Mouse (Mus musculus): Measurements from ENCODE around the gene Dpep3. TPM values are rescaled to one million over a fixed set of nuclear protein-coding genes. Genes with fewer than 3 reads are reported as not detected.

The Dpep3 gene
- total and polyA plus RNA-seq, 2 experiments from 2014 or later = not detected

DNA sequence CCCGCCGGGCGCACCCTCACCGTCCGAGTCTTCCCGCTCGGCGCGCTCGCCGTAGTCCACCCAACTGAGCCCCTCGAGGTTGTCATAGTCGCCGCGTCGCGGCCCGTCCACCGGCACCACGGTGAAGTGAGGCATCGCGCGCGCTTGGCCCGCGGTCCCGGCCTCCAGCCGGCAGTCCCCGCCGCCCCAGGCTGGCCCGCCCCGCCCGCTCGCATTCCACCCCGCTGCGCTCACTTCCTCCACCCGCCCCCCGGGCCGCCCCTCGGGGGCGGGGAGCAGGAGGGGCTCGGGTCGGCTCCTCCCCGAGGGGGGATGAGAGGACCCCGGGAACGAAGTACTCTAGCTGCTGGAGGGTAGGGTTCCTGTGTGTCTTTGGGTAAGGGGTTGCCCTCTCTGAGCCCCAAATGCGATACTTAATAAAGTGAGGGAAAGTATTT lies 13.3 kb downstream of the Dpep3 start, which contains the start of gene Slc12a4:
Slc12a4 (minus strand) TSS at position 193 of the 437 bp plus-strand sequence.
- H3K36me3 ChIP-seq (ENCODE audit: insufficient read depth, low read length) = no peaks in the 10 kb centered on the region
- DNase-seq (ENCODE audit: low spot score) = peak; percentile 76
- no peaks in the 10 kb centered on the region for H3K9me3 ChIP-seq (ENCODE audit: low read length)
- peak within 1 kb of the TSS; percentile 54 for H3K4me3 ChIP-seq (ENCODE audit: low read length)
- peak within 1 kb of the TSS; percentile 51 for H3K4me2 ChIP-seq (ENCODE audit: low read depth, low read length)
- peak; percentile 87 for ATAC-seq
- peaks cover 10% of the 10 kb centered on the region; the same call in 1 of the 2 replicates for H3K27me3 ChIP-seq (ENCODE audit: insufficient read depth, low read length)
- under 1% methylated on average over 34 of the region's 47 CpGs for WGBS
- peak within 1 kb of the TSS; percentile 58; the same call in 1 of the 2 replicates for H3K27ac ChIP-seq
- H3K9ac ChIP-seq (replicated peaks; ENCODE audit: low read length) = peak within 1 kb of the TSS; percentile 59
- TF ChIP-seq CTCF (IDR thresholded peaks at IDR 0.05; ENCODE audit: low read depth) = no peak
- 0 out of 2 replicates have a peak, but pooled peaks cover 3% of the 10 kb centered on the region for H3K4me1 ChIP-seq (ENCODE audit: insufficient read depth, low read length)

- peak; percentile 69 for ATAC-seq
- WGBS = 5% methylated on average over 39 of the region's 40 CpGs
Observed at GRCm38 (mm10) chr8:105965266-105965904, 13.8 kb downstream of the Dpep3 start.

DNA sequence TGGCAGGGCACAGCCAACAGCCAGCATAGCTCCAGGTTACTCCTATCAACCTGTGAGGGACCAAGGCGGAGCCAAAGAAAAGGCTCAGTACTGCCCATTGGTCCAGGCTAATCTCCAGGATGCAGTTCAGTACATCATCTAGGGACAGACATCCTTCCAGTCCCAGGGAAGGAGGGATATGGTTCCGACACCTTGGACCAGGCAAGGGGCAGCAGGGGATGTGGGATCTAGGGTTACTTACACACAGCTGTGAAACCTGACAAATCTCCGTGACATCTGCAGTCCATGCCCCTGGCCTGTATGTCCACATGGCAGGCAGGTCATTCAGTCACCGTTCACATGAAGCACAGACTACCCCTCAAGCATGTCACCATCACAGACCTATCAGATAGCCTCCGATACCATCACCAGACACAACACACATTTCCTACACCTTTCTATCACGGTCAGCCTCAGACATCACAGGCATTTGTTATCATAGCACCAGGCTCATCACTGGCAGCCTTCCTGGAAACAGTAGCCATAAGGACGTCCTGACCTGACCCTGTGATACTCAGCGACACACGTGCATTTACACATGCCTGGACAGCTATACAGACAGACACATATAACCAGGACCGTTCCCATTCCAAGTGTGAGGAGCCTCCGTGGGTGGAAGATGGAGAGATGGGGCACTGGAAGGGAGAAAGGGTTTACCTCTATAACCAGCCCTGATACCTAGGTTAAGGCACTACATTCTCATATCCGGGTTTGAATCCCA lies 14.5 kb downstream of the Dpep3 start:
- TF ChIP-seq CTCF (IDR thresholded peaks at IDR 0.05; ENCODE audit: low read depth) = no peak
- no peaks in the 10 kb centered on the region for H3K9me3 ChIP-seq (ENCODE audit: low read length)
- H3K9ac ChIP-seq (replicated peaks; ENCODE audit: low read length) = peak overlapping the region; percentile 59; the same call in 1 of the 2 replicates

More at GRCm38 (mm10) chr8:105965266-105965904, 13.8 kb downstream of the Dpep3 start:
- H3K27me3 ChIP-seq (ENCODE audit: insufficient read depth, low read length) = peaks cover 10% of the 10 kb centered on the region; the same call in 1 of the 2 replicates
- 0 out of 2 replicates have a peak, but pooled peaks cover 3% of the 10 kb centered on the region for H3K4me1 ChIP-seq (ENCODE audit: insufficient read depth, low read length)
- H3K9me3 ChIP-seq (ENCODE audit: low read length) = no peaks in the 10 kb centered on the region
- peak overlapping the region; percentile 51 for H3K4me2 ChIP-seq (ENCODE audit: low read depth, low read length)
- no peak for TF ChIP-seq CTCF (IDR thresholded peaks at IDR 0.05; ENCODE audit: low read depth)
- no peaks in the 10 kb centered on the region for H3K36me3 ChIP-seq (ENCODE audit: insufficient read depth, low read length)
- DNase-seq (ENCODE audit: low spot score) = no peak
- peak overlapping the region; percentile 54 for H3K4me3 ChIP-seq (ENCODE audit: low read length)
- peak overlapping the region; percentile 58; the same call in 1 of the 2 replicates for H3K27ac ChIP-seq
- peak overlapping the region; percentile 59 for H3K9ac ChIP-seq (replicated peaks; ENCODE audit: low read length)

DNA sequence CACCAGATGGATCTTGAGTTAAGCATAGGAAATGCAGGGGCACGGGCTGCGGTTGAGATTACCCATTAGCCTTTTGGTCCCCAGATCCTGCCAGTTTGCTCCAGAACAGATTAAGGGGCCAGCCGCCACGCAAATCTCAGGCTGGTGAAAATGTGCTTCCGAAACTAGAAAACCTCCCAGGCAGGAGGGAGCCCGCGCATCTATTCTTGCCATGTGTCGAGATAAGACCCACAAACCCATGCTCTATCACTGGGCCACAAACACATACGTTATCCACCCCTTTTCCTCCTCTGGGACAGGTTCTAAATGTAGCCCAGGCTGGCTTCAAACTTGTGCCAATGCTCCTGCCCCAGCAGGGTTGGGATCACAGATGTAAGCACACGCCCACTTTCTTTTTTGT lies 17.7 kb downstream of the Dpep3 start:
- ATAC-seq = no peak

More for the DNA sequence above, 14.5 kb downstream of the Dpep3 start:
- no peak overlapping the region for H3K27ac ChIP-seq
- H3K27me3 ChIP-seq (ENCODE audit: insufficient read depth, low read length) = peaks cover 10% of the 10 kb centered on the region; the same call in 1 of the 2 replicates
- H3K4me3 ChIP-seq (ENCODE audit: low read length) = peak overlapping the region; percentile 54
- peaks cover 3% of the 10 kb centered on the region; the same call in 1 of the 2 replicates for H3K4me1 ChIP-seq (ENCODE audit: insufficient read depth, low read length)
- ATAC-seq (no peak), DNase-seq (ENCODE audit: low spot score) (no peak)
- no peaks in the 10 kb centered on the region for H3K36me3 ChIP-seq (ENCODE audit: insufficient read depth, low read length)
- H3K4me2 ChIP-seq (ENCODE audit: low read depth, low read length) = peak overlapping the region; percentile 51
- 71% methylated on average over 12 of the region's 12 CpGs for whole genome bisulfite sequencing

DNA sequence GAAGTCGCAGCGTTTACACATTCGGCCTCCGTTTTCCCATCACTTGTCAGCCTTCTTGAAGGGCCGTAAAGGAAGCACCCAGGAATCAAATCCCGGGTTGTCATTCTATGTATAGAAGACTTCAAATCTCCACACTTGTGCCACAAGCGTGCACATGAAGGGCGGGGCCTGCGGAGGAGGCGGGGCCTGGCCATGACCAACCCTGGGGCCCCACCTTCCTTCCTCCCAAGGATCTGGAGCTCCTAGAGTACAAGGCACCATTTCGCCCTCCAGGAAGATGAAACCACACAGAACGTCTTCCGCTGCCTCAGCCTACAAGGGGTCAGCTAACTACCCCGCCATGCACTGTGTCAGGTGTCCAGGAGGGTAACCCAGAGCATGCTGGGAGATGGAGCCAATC lies 18.1 kb downstream of the Dpep3 start:
- H3K4me1 ChIP-seq (ENCODE audit: insufficient read depth, low read length) = peaks cover 8% of the 10 kb centered on the region; the same call in 1 of the 2 replicates
- WGBS = 83% methylated on average over 14 of the region's 14 CpGs
- no peak overlapping the region for H3K4me2 ChIP-seq (ENCODE audit: low read depth, low read length)
- no peak overlapping the region for H3K4me3 ChIP-seq (ENCODE audit: low read length)
- ATAC-seq = no peak
- no peaks in the 10 kb centered on the region; the same call in 1 of the 2 replicates for H3K27me3 ChIP-seq (ENCODE audit: insufficient read depth, low read length)
- H3K9ac ChIP-seq (replicated peaks; ENCODE audit: low read length) = no peak overlapping the region
- TF ChIP-seq CTCF (IDR thresholded peaks at IDR 0.05; ENCODE audit: low read depth) = no peak
- no peaks in the 10 kb centered on the region for H3K36me3 ChIP-seq (ENCODE audit: insufficient read depth, low read length)
- no peak overlapping the region for H3K27ac ChIP-seq
- DNase-seq (ENCODE audit: low spot score) = no peak
- H3K9me3 ChIP-seq (ENCODE audit: low read length) = no peaks in the 10 kb centered on the region

More for the DNA sequence above, 17.7 kb downstream of the Dpep3 start:
- Histone ChIP-seq H3K4me1 (ENCODE audit: insufficient read depth, low read length) (peaks cover 8% of the 10 kb centered on the region; the same call in 1 of the 2 replicates), H3K4me3 (ENCODE audit: low read length) (no peak overlapping the region), H3K4me2 (ENCODE audit: low read depth, low read length) (no peak overlapping the region), H3K27ac (no peak overlapping the region), H3K36me3 (ENCODE audit: insufficient read depth, low read length) (no peaks in the 10 kb centered on the region), H3K27me3 (ENCODE audit: insufficient read depth, low read length) (no peaks in the 10 kb centered on the region; the same call in 1 of the 2 replicates), H3K9me3 (ENCODE audit: low read length) (no peaks in the 10 kb centered on the region), H3K9ac (replicated peaks; ENCODE audit: low read length) (no peak overlapping the region)
- DNase-seq (ENCODE audit: low spot score) = no peak
- no peak for TF ChIP-seq CTCF (IDR thresholded peaks at IDR 0.05; ENCODE audit: low read depth)
- WGBS = 86% methylated on average over 10 of the region's 10 CpGs

DNA sequence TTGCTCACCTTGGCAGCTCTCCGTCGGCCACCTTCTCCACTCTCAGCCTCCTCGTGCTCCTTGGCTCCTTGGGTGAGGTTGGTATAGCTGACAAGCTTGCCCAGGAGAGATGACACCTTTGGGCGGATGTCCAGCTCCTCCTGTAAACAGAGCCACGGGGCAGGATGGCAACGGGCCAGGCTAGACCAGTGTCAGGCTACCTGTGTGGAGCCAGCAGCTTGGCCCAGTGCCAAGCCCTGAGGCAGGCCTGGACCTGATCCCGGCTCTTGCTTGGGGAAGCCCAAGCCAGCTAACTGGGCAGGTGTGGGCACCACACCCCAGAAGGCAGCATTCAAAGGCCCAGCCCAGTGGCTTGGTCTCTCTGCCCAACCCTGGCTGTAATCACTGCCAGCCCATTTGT lies 19.9 kb downstream of the Dpep3 start:
- no peak for TF ChIP-seq CTCF (IDR thresholded peaks at IDR 0.05; ENCODE audit: low read depth)
- ATAC-seq (peak; percentile 55; the same call in 1 of the 2 replicates), DNase-seq (ENCODE audit: low spot score) (peak; percentile 47)
- Histone ChIP-seq H3K9ac (replicated peaks; ENCODE audit: low read length) (no peak overlapping the region), H3K4me3 (ENCODE audit: low read length) (no peak overlapping the region), H3K4me2 (ENCODE audit: low read depth, low read length) (no peak overlapping the region), H3K27ac (no peak overlapping the region), H3K9me3 (ENCODE audit: low read length) (no peaks in the 10 kb centered on the region), H3K36me3 (ENCODE audit: insufficient read depth, low read length) (no peaks in the 10 kb centered on the region), H3K4me1 (ENCODE audit: insufficient read depth, low read length) (peaks cover 6% of the 10 kb centered on the region; the same call in 1 of the 2 replicates), H3K27me3 (ENCODE audit: insufficient read depth, low read length) (no peaks in the 10 kb centered on the region)
- 70% methylated on average over 7 of the region's 7 CpGs for WGBS

All from hindbrain, postnatal 0 days (tissue).